Mouse (Mus musculus) stomach, embryonic 14.5 days (tissue): Measurements from ENCODE around the gene Ago4. TPM values are rescaled to one million over a fixed set of nuclear protein-coding genes. Genes with fewer than 3 reads are reported as not detected.
"Not testable (repeated sequence)": the region's sequence is repeated elsewhere in the genome, so short reads cannot be mapped to it uniquely, and the experiment has no call there.

Experiments
- ATAC-seq: fragments of 200-750 bp; cut with Nextera tagmentation; 2 replicates; pipeline ENCODE4 v1.8.0; 2017; ENCODE audit warnings: low read depth, moderate TSS enrichment; ENCODE audit not compliant: insufficient number of reproducible peaks, insufficient read depth, low FRiP score
- H3K27ac ChIP-seq: fragments of 300-500 bp; sonication (generic); 2 replicates; pipeline ENCODE4 v1.5.1; 2014; ENCODE audit warnings: mild to moderate bottlenecking, low read length, moderate library complexity, mixed read lengths
- H3K27me3 ChIP-seq: fragments of 300-500 bp; sonication (generic); 2 replicates; pipeline ENCODE4 v1.6.1; 2014; ENCODE audit warnings: low read length, control low read depth, mixed read lengths; ENCODE audit not compliant: control insufficient read depth, insufficient read depth
- H3K36me3 ChIP-seq: fragments of 300-500 bp; sonication (generic); 2 replicates; pipeline ENCODE4 v1.6.1; 2014; ENCODE audit warnings: mild to moderate bottlenecking, control low read depth, low read length, moderate library complexity, mixed read lengths; ENCODE audit not compliant: control insufficient read depth, insufficient read depth
- H3K4me1 ChIP-seq: fragments of 300-500 bp; sonication (generic); 2 replicates; pipeline ENCODE4 v1.6.1; 2014; ENCODE audit warnings: low read length, control low read depth, mixed read lengths; ENCODE audit not compliant: control insufficient read depth, insufficient read depth
- H3K4me2 ChIP-seq: fragments of 300-500 bp; sonication (generic); replicated peaks from 2 replicates; pipeline ENCODE4 v1.6.1; 2014; ENCODE audit warnings: low read depth, low read length, control low read depth
- H3K4me3 ChIP-seq: fragments of 300-500 bp; sonication (generic); 2 replicates; pipeline ENCODE4 v1.5.1; 2014; ENCODE audit warnings: low read depth, low read length, control low read depth
- H3K9ac ChIP-seq: fragments of 300-500 bp; sonication (generic); replicated peaks from 2 replicates; pipeline ENCODE4 v1.6.1; 2014; ENCODE audit warnings: low read depth, mild to moderate bottlenecking, control low read depth, low read length, moderate library complexity, mixed read lengths
- H3K9me3 ChIP-seq: fragments of 300-500 bp; sonication (generic); 2 replicates; pipeline ENCODE4 v1.6.1; 2016; ENCODE audit warnings: low read depth, low read length, control low read depth; ENCODE audit not compliant: control insufficient read depth
- WGBS: fragments of 180-500 bp; shearing (Covaris S2); extraction: QIAGEN DNeasy Blood & Tissue Kit; methylation state at CpG from one replicate; pipeline ENCODE4 v1.1.7; 2014; 5-methylcytosine and 5-hydroxymethylcytosine counted together
- polyA plus RNA-seq: library from polyadenylated mRNA; unstranded; fragments of >200 nt; fragmentation: Nextera tagmentation; extraction: Ambion mirVana; gene quantifications from 2 replicates; pipeline ENCODE4 v1.2.1, GENCODE M21; 2014

The Ago4 gene
- polyA plus RNA-seq, 1 experiment from 2014 or later: 3.3 TPM

- Histone ChIP-seq H3K9ac (no peak overlapping the region), H3K36me3 (no peaks in the 10 kb centered on the region), H3K27me3 (no peaks in the 10 kb centered on the region), H3K4me2 (no peak overlapping the region), H3K4me1 (no peaks in the 10 kb centered on the region; the same call in 1 of the 2 replicates), H3K9me3 (no peaks in the 10 kb centered on the region), H3K27ac (no peak overlapping the region), H3K4me3 (no peak overlapping the region)
- WGBS: 69% methylated on average over 5 of the region's 5 CpGs
- no peak for ATAC-seq
These were observed 3.6 kb upstream of the Ago4 start for GRCm38 (mm10) chr4:126536865-126537264.

- not testable (repeated sequence) for H3K27ac ChIP-seq, H3K4me3 ChIP-seq, ATAC-seq, H3K9me3 ChIP-seq, H3K27me3 ChIP-seq, H3K4me2 ChIP-seq, H3K9ac ChIP-seq, H3K4me1 ChIP-seq, H3K36me3 ChIP-seq
- WGBS: 87% methylated on average over 7 of the region's 7 CpGs
These were observed 2.4 kb upstream of the Ago4 start for GRCm38 (mm10) chr4:126535631-126536030.

GRCm38 (mm10) chr4:126533729-126534070, 428 bp upstream of the Ago4 start:
- no peaks in the 10 kb centered on the region; the same call in 1 of the 2 replicates for H3K4me1 ChIP-seq
- peak; percentile 12; the same call in 1 of the 2 replicates for ATAC-seq
- no peaks in the 10 kb centered on the region for H3K27me3 ChIP-seq
- no peak overlapping the region for H3K27ac ChIP-seq
- 12% methylated on average over 5 of the region's 7 CpGs for WGBS
- peak overlapping the region; percentile 83 for H3K9ac ChIP-seq
- no peaks in the 10 kb centered on the region for H3K9me3 ChIP-seq
- H3K4me3 ChIP-seq: peak overlapping the region; percentile 90
- H3K4me2 ChIP-seq: peak overlapping the region; percentile 92
- no peaks in the 10 kb centered on the region for H3K36me3 ChIP-seq

- H3K4me2 ChIP-seq: peak overlapping the region; percentile 92
- H3K4me3 ChIP-seq: peak overlapping the region; percentile 90
- peak overlapping the region; percentile 83; the same call in 1 of the 2 replicates for H3K9ac ChIP-seq
- no peaks in the 10 kb centered on the region; the same call in 1 of the 2 replicates for H3K4me1 ChIP-seq
- WGBS: 47% methylated on average over 5 of the region's 5 CpGs
- H3K36me3 ChIP-seq: no peaks in the 10 kb centered on the region
- H3K9me3 ChIP-seq: no peaks in the 10 kb centered on the region
- no peak overlapping the region for H3K27ac ChIP-seq
- no peaks in the 10 kb centered on the region for H3K27me3 ChIP-seq
- ATAC-seq: no peak
These were observed 980 bp downstream of the Ago4 start for GRCm38 (mm10) chr4:126532292-126532691.

GRCm38 (mm10) chr4:126526828-126527227, 6.4 kb downstream of the Ago4 start:
- WGBS: 93% methylated on average over 5 of the region's 5 CpGs
- ATAC-seq: no peak
- Histone ChIP-seq H3K9ac (no peak overlapping the region), H3K27ac (no peak overlapping the region), H3K27me3 (no peaks in the 10 kb centered on the region), H3K4me3 (no peak overlapping the region), H3K4me1 (no peaks in the 10 kb centered on the region), H3K36me3 (no peaks in the 10 kb centered on the region), H3K4me2 (no peak overlapping the region), H3K9me3 (no peaks in the 10 kb centered on the region)

GRCm38 (mm10) chr4:126526164-126526563, 7.1 kb downstream of the Ago4 start:
- Histone ChIP-seq H3K27me3 (no peaks in the 10 kb centered on the region), H3K27ac (no peak overlapping the region), H3K9ac (no peak overlapping the region), H3K4me3 (no peak overlapping the region), H3K4me1 (no peaks in the 10 kb centered on the region), H3K36me3 (no peaks in the 10 kb centered on the region), H3K9me3 (no peaks in the 10 kb centered on the region), H3K4me2 (no peak overlapping the region)
- WGBS: 84% methylated on average over 3 of the region's 3 CpGs
- no peak for ATAC-seq

- no peak overlapping the region for H3K27ac ChIP-seq
- no peaks in the 10 kb centered on the region for H3K4me1 ChIP-seq
- H3K4me3 ChIP-seq: no peak overlapping the region
- no peak overlapping the region for H3K4me2 ChIP-seq
- H3K9me3 ChIP-seq: no peaks in the 10 kb centered on the region
- 75% methylated on average over 6 of the region's 6 CpGs for WGBS
- ATAC-seq: no peak
- H3K27me3 ChIP-seq: no peaks in the 10 kb centered on the region
- no peaks in the 10 kb centered on the region for H3K36me3 ChIP-seq
- H3K9ac ChIP-seq: no peak overlapping the region
These were observed 20.8 kb downstream of the Ago4 start for GRCm38 (mm10) chr4:126512308-126513066.

- WGBS: 84% methylated on average over 5 of the region's 5 CpGs
- no peak overlapping the region for H3K4me2 ChIP-seq
- H3K27me3 ChIP-seq: no peaks in the 10 kb centered on the region
- H3K4me3 ChIP-seq: no peak overlapping the region
- H3K4me1 ChIP-seq: no peaks in the 10 kb centered on the region
- H3K27ac ChIP-seq: no peak overlapping the region
- H3K9me3 ChIP-seq: no peaks in the 10 kb centered on the region
- H3K36me3 ChIP-seq: no peaks in the 10 kb centered on the region; the same call in 1 of the 2 replicates
- no peak overlapping the region for H3K9ac ChIP-seq
- no peak for ATAC-seq
These were observed 22.3 kb downstream of the Ago4 start for GRCm38 (mm10) chr4:126511013-126511412.

- Histone ChIP-seq H3K4me1 (no peaks in the 10 kb centered on the region), H3K9me3 (no peaks in the 10 kb centered on the region), H3K27me3 (no peaks in the 10 kb centered on the region), H3K36me3 (no peaks in the 10 kb centered on the region; the same call in 1 of the 2 replicates), H3K9ac (no peak overlapping the region), H3K4me3 (no peak overlapping the region), H3K4me2 (no peak overlapping the region), H3K27ac (0 out of 2 replicates have a peak overlapping the region, but pooled peaks have one; percentile 22)
- WGBS: 87% methylated on average over 2 of the region's 2 CpGs
- no peak for ATAC-seq
These were observed 24.2 kb downstream of the Ago4 start for GRCm38 (mm10) chr4:126509072-126509471.
